Mouse (Mus musculus): ENCODE results near the gene Tmod3.

- TF ChIP-seq CTCF (IDR thresholded peaks at IDR 0.05; ENCODE audit: low read depth, low read length): no peak
- TF ChIP-seq TAL1 (conservative IDR thresholded peaks at IDR 0.05; ENCODE audit: low read depth, low read length): no peak
These were observed 38.1 kb upstream of the Tmod3 start for GRCm38 (mm10) chr9:75597596-75597995.

Data from G1E (cell line).